ENCODE assay signal across 15 mouse cellular contexts in the genomic region with DNA sequence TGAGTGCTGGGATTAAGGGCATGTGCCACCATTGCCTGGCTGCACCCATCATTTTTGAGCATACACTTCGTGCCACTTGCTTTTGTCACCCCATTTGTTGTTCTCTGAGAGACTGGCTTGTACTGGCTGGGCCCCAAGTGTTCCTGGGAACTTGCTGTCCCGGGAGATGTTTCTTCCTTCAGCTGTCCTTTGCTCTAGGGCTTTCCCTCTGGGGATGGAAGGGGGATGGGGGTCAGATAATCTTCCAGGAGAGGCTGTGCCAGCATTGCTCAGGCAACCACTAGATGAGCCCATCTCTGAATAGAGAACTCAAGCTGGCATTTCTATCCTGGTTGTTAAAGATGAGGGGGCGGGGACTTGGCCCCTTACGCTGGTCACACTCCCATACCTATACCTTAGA. TPM values are rescaled to one million over a fixed set of nuclear protein-coding genes. Genes with fewer than 3 reads are reported as not detected.
DNase-seq lines count a peak whose midpoint lies in the region; ATAC-seq and TF ChIP-seq lines count a peak whose summit lies in the region.
"Had no signal": no experiment of that assay in that cellular context is flagged by ENCODE, and none has a peak within 500 bp of the region (broad histone marks: within the 10 kb centered on the region; RNA-seq: fewer than 3 reads in every experiment).

No protein-coding gene starts in this region.

- no peak overlapping the region for H3K4me2 ChIP-seq in heart, embryonic 11.5 days
- no peak overlapping the region for H3K4me2 ChIP-seq in forebrain, embryonic 16.5 days (ENCODE audit: low read length)
- H3K4me2 ChIP-seq: embryonic facial prominence, embryonic 12.5 days; limb, embryonic 15.5 days had no signal

- WGBS in heart, embryonic 11.5 days (ENCODE audit: insufficient replicate concordance): 71% methylated on average over 4 of the region's 4 CpGs
- 78% methylated on average over 4 of the region's 4 CpGs for WGBS in hindbrain, embryonic 10.5 days
- 65% methylated on average over 4 of the region's 4 CpGs for WGBS in forebrain, embryonic 16.5 days

- 0 out of 2 replicates have a peak, but pooled peaks cover 4% of the 10 kb centered on the region for H3K4me1 ChIP-seq in heart, embryonic 11.5 days (ENCODE audit: control insufficient read depth, insufficient read depth, low read length)
- peaks cover 32% of the 10 kb centered on the region for H3K4me1 ChIP-seq in hindbrain, embryonic 10.5 days (replicated peaks)
- no peaks in the 10 kb centered on the region for H3K4me1 ChIP-seq in forebrain, embryonic 16.5 days (replicated peaks; ENCODE audit: control insufficient read depth, insufficient read depth, low read length)

- no peak for TF ChIP-seq CTCF in layer of hippocampus, adult 2 months (conservative IDR thresholded peaks at IDR 0.05)

- H3K9me3 ChIP-seq in heart, embryonic 11.5 days (replicated peaks; ENCODE audit: control insufficient read depth, low read length): no peaks in the 10 kb centered on the region
- H3K9me3 ChIP-seq in hindbrain, embryonic 10.5 days: peaks cover 2% of the 10 kb centered on the region; the same call in 1 of the 2 replicates
- H3K9me3 ChIP-seq in forebrain, embryonic 16.5 days (ENCODE audit: control insufficient read depth, low read length): no peaks in the 10 kb centered on the region
- H3K9me3 ChIP-seq: embryonic facial prominence, embryonic 12.5 days; forebrain, embryonic 10.5 days; limb, embryonic 15.5 days had no signal

- DNase-seq in heart, adult 11 months: peak; percentile 98
- DNase-seq in layer of hippocampus, adult 2 months (ENCODE audit: low spot score in 2 of 2): no peak
- DNase-seq in layer of hippocampus, adult 9-10 months (ENCODE audit: low spot score): no peak
- DNase-seq in heart, postnatal 25 days (ENCODE audit: low spot score): peak; percentile 38
- peak; percentile 67 for DNase-seq in lung, postnatal 36 days
- no peak for DNase-seq in hindbrain, embryonic 10.5 days (ENCODE audit: low spot score)
- DNase-seq: retina, postnatal 1 day; thymus, postnatal 36 days had no signal

- no peaks in the 10 kb centered on the region for H3K27me3 ChIP-seq in heart, embryonic 11.5 days (ENCODE audit: control insufficient read depth, insufficient read depth, low read length)
- H3K27me3 ChIP-seq in hindbrain, embryonic 10.5 days (ENCODE audit: insufficient read depth, poor library complexity, severe bottlenecking): peaks cover 6% of the 10 kb centered on the region; the same call in 1 of the 2 replicates
- H3K27me3 ChIP-seq in forebrain, embryonic 16.5 days (replicated peaks; ENCODE audit: control insufficient read depth, insufficient read depth, low read length): no peaks in the 10 kb centered on the region
- H3K27me3 ChIP-seq: embryonic facial prominence, embryonic 12.5 days; limb, embryonic 15.5 days had no signal

- no peaks in the 10 kb centered on the region for H3K36me3 ChIP-seq in heart, embryonic 11.5 days (ENCODE audit: control insufficient read depth, insufficient read depth, low read length)
- H3K36me3 ChIP-seq in hindbrain, embryonic 10.5 days: no peaks in the 10 kb centered on the region
- no peaks in the 10 kb centered on the region for H3K36me3 ChIP-seq in forebrain, embryonic 16.5 days (ENCODE audit: control insufficient read depth, insufficient read depth)
- H3K36me3 ChIP-seq: embryonic facial prominence, embryonic 12.5 days; forebrain, embryonic 10.5 days; limb, embryonic 15.5 days had no signal

- intact Hi-C loops in heart, postnatal 25 days (cut with DNase I): no loop called here

- ATAC-seq in heart, embryonic 11.5 days (replicated peaks; ENCODE audit: insufficient number of reproducible peaks, low FRiP score, low TSS enrichment): no peak
- no peak for ATAC-seq in forebrain, embryonic 16.5 days
- ATAC-seq: intestine, embryonic 16.5 days; midbrain, embryonic 16.5 days had no signal

- no peak overlapping the region for H3K4me3 ChIP-seq in heart, embryonic 11.5 days (ENCODE audit: low read depth, low read length)
- no peak overlapping the region for H3K4me3 ChIP-seq in layer of hippocampus, adult 2 months
- no peak overlapping the region for H3K4me3 ChIP-seq in hindbrain, embryonic 10.5 days
- H3K4me3 ChIP-seq in forebrain, embryonic 16.5 days (replicated peaks; ENCODE audit: low read length): no peak overlapping the region
- H3K4me3 ChIP-seq: embryonic facial prominence, embryonic 12.5 days; forebrain, embryonic 10.5 days; limb, embryonic 15.5 days had no signal

- H3K27ac ChIP-seq in heart, embryonic 11.5 days (ENCODE audit: low read depth, low read length): no peak overlapping the region
- H3K27ac ChIP-seq in layer of hippocampus, adult 2 months: peak overlapping the region; percentile 84
- H3K27ac ChIP-seq in hindbrain, embryonic 10.5 days: no peak overlapping the region
- H3K27ac ChIP-seq in forebrain, embryonic 16.5 days (ENCODE audit: low read length): no peak overlapping the region
- H3K27ac ChIP-seq: embryonic facial prominence, embryonic 12.5 days; forebrain, embryonic 10.5 days; limb, embryonic 15.5 days had no signal

- no peak overlapping the region for H3K9ac ChIP-seq in heart, embryonic 11.5 days (ENCODE audit: low read depth, low read length)
- H3K9ac ChIP-seq in forebrain, embryonic 16.5 days (replicated peaks; ENCODE audit: low read depth, low read length): no peak overlapping the region
- H3K9ac ChIP-seq: embryonic facial prominence, embryonic 12.5 days; limb, embryonic 15.5 days had no signal

RNA-seq across cellular contexts. Expression of gene Slc25a33, which starts 17.4 kb away (rescaled TPM):
- 7.4 and 9.4 TPM in 2 replicates for polyA plus RNA-seq in heart, embryonic 11.5 days (2014; fragmentation: Nextera tagmentation; extraction: Ambion mirVana)
- total RNA-seq in layer of hippocampus, adult 2 months (2021): 10 to 100 TPM; 35.6 to 35.8 TPM
- total RNA-seq in heart, postnatal 25 days (2021): 10 to 100 TPM; 22.5 to 30.5 TPM
- polyA plus RNA-seq in hindbrain, embryonic 10.5 days (2016; fragmentation: Nextera tagmentation; extraction: Ambion mirVana): 19.1 and 20.3 TPM in 2 replicates
- polyA plus RNA-seq in forebrain, embryonic 16.5 days (2015; fragmentation: Nextera tagmentation; extraction: Ambion mirVana): 22.4 and 22.7 TPM in 2 replicates

RNA-seq across cellular contexts. Expression of gene Tmem201, which starts 53.6 kb away (rescaled TPM):
- polyA plus RNA-seq in heart, embryonic 11.5 days (2014; fragmentation: Nextera tagmentation; extraction: Ambion mirVana): 25.5 and 32.5 TPM in 2 replicates
- 10 to 100 TPM; 69.7 to 78.3 TPM for total RNA-seq in layer of hippocampus, adult 2 months (2021)
- 10 to 100 TPM; 82.3 to 89.7 TPM for total RNA-seq in heart, postnatal 25 days (2021)
- 40.8 and 44.4 TPM in 2 replicates for polyA plus RNA-seq in hindbrain, embryonic 10.5 days (2016; fragmentation: Nextera tagmentation; extraction: Ambion mirVana)
- polyA plus RNA-seq in forebrain, embryonic 16.5 days (2015; fragmentation: Nextera tagmentation; extraction: Ambion mirVana): 37.3 and 43.5 TPM in 2 replicates

Comparison
In these comparisons a context has a peak if more than half of its experiments do, and no peak if none do; other contexts are left out.
1. DNase-seq: peak in heart, adult 11 months (single experiment), heart, postnatal 25 days (single experiment) and lung, postnatal 36 days (single experiment); none in layer of hippocampus, adult 2 months (0 of 2), layer of hippocampus, adult 9-10 months (single experiment) and hindbrain, embryonic 10.5 days (single experiment).